Mouse (Mus musculus) embryonic facial prominence, embryonic 15.5 days (tissue): ENCODE measurements at regions not wholly inside any gene's neighbourhood (a gene's known extent, or its start where the extent isn't known, plus 50 kb on each side); places are given as distances from the start of the nearest gene placed in this dataset.

ENCODE experiments used
- ATAC-seq: fragments of 200-750 bp; cut with Nextera tagmentation; 2 replicates; pipeline ENCODE4 v1.8.0; 2017; ENCODE audit warnings: low read depth, moderate TSS enrichment; ENCODE audit not compliant: insufficient number of reproducible peaks, low FRiP score, low TSS enrichment
- H3K27ac ChIP-seq: fragments of 300-500 bp; sonication (generic); replicated peaks from 2 replicates; pipeline ENCODE4 v1.5.1; 2015; ENCODE audit warnings: mild to moderate bottlenecking, inconsistent platforms
- H3K27me3 ChIP-seq: fragments of 300-500 bp; sonication (generic); 2 replicates; pipeline ENCODE4 v1.6.1; 2015; ENCODE audit warnings: inconsistent platforms
- H3K36me3 ChIP-seq: fragments of 300-500 bp; sonication (generic); 2 replicates; pipeline ENCODE4 v1.6.1; 2015; ENCODE audit warnings: mild to moderate bottlenecking, inconsistent platforms
- H3K4me1 ChIP-seq: fragments of 300-500 bp; sonication (generic); 2 replicates; pipeline ENCODE4 v1.6.1; 2015; ENCODE audit warnings: inconsistent platforms
- H3K4me2 ChIP-seq: fragments of 300-500 bp; sonication (generic); replicated peaks from 2 replicates; pipeline ENCODE4 v1.6.1; 2015; ENCODE audit warnings: mild to moderate bottlenecking, inconsistent platforms
- H3K4me3 ChIP-seq: fragments of 300-500 bp; sonication (generic); replicated peaks from 2 replicates; pipeline ENCODE4 v1.5.1; 2015; ENCODE audit warnings: mild to moderate bottlenecking, inconsistent platforms
- H3K9ac ChIP-seq: fragments of 300-500 bp; sonication (generic); 2 replicates; pipeline ENCODE4 v1.6.1; 2015; ENCODE audit warnings: inconsistent platforms
- H3K9me3 ChIP-seq: fragments of 300-500 bp; sonication (generic); replicated peaks from 2 replicates; pipeline ENCODE4 v1.6.1; 2016; ENCODE audit warnings: inconsistent platforms
- WGBS: fragments of 180-500 bp; shearing (Covaris S2); methylation state at CpG from one replicate; pipeline ENCODE4 v1.1.7; 2015; 5-methylcytosine and 5-hydroxymethylcytosine counted together

- Histone ChIP-seq H3K27ac (no peak overlapping the region), H3K4me1 (no peaks in the 10 kb centered on the region), H3K4me3 (no peak overlapping the region), H3K9me3 (no peaks in the 10 kb centered on the region), H3K36me3 (no peaks in the 10 kb centered on the region), H3K27me3 (no peaks in the 10 kb centered on the region; the same call in 1 of the 2 replicates), H3K4me2 (no peak overlapping the region), H3K9ac (no peak overlapping the region)
- 45% methylated on average over 2 of the region's 2 CpGs for WGBS
- ATAC-seq = no peak
Observed at GRCm38 (mm10) chr1:61331456-61331855, 307.2 kb upstream of the Pard3b start.

- Histone ChIP-seq H3K27ac (no peak overlapping the region), H3K4me1 (no peaks in the 10 kb centered on the region), H3K36me3 (no peaks in the 10 kb centered on the region), H3K4me3 (no peak overlapping the region), H3K9ac (no peak overlapping the region), H3K4me2 (no peak overlapping the region), H3K9me3 (no peaks in the 10 kb centered on the region), H3K27me3 (no peaks in the 10 kb centered on the region; the same call in 1 of the 2 replicates)
- WGBS = 35% methylated on average over 3 of the region's 3 CpGs
- no peak for ATAC-seq
Observed at GRCm38 (mm10) chr1:61331906-61332305, 306.7 kb upstream of the Pard3b start.

- H3K4me2 ChIP-seq = no peak overlapping the region
- no peaks in the 10 kb centered on the region; the same call in 1 of the 2 replicates for H3K27me3 ChIP-seq
- H3K4me3 ChIP-seq = no peak overlapping the region
- H3K36me3 ChIP-seq = no peaks in the 10 kb centered on the region
- no peaks in the 10 kb centered on the region for H3K4me1 ChIP-seq
- no peak for ATAC-seq
- no peak overlapping the region for H3K9ac ChIP-seq
- H3K9me3 ChIP-seq = no peaks in the 10 kb centered on the region
- WGBS = 59% methylated on average over 2 of the region's 2 CpGs
- no peak overlapping the region for H3K27ac ChIP-seq
Observed at GRCm38 (mm10) chr1:61336367-61336766, 302.3 kb upstream of the Pard3b start.

- H3K27ac ChIP-seq = no peak overlapping the region
- no peaks in the 10 kb centered on the region for H3K36me3 ChIP-seq
- H3K4me3 ChIP-seq = no peak overlapping the region
- 87% methylated on average over 1 of the region's 1 CpGs for WGBS
- no peaks in the 10 kb centered on the region for H3K9me3 ChIP-seq
- 0 out of 2 replicates have a peak, but pooled peaks cover 4% of the 10 kb centered on the region for H3K4me1 ChIP-seq
- no peak overlapping the region for H3K4me2 ChIP-seq
- ATAC-seq = no peak
- H3K9ac ChIP-seq = no peak overlapping the region
- H3K27me3 ChIP-seq = no peaks in the 10 kb centered on the region
Observed at GRCm38 (mm10) chr1:61352921-61353320, 285.7 kb upstream of the Pard3b start.

GRCm38 (mm10) chr1:61353481-61353880 is 285.1 kb upstream of the Pard3b start:
- ATAC-seq = no peak
- Histone ChIP-seq H3K27me3 (no peaks in the 10 kb centered on the region), H3K36me3 (no peaks in the 10 kb centered on the region), H3K4me2 (no peak overlapping the region), H3K9ac (no peak overlapping the region), H3K9me3 (no peaks in the 10 kb centered on the region), H3K4me3 (no peak overlapping the region), H3K27ac (no peak overlapping the region), H3K4me1 (0 out of 2 replicates have a peak, but pooled peaks cover 4% of the 10 kb centered on the region)
- WGBS = 22% methylated on average over 3 of the region's 3 CpGs

GRCm38 (mm10) chr1:61355241-61355640 is 283.4 kb upstream of the Pard3b start:
- Histone ChIP-seq H3K4me3 (no peak overlapping the region), H3K27ac (no peak overlapping the region), H3K4me1 (0 out of 2 replicates have a peak, but pooled peaks cover 4% of the 10 kb centered on the region), H3K4me2 (no peak overlapping the region), H3K27me3 (no peaks in the 10 kb centered on the region), H3K9me3 (no peaks in the 10 kb centered on the region), H3K9ac (no peak overlapping the region), H3K36me3 (no peaks in the 10 kb centered on the region)
- no peak for ATAC-seq
- 33% methylated on average over 5 of the region's 5 CpGs for WGBS

GRCm38 (mm10) chr1:61359011-61359930 is 279.4 kb upstream of the Pard3b start:
- Histone ChIP-seq H3K9me3 (no peaks in the 10 kb centered on the region), H3K27ac (no peak overlapping the region), H3K4me3 (no peak overlapping the region), H3K4me2 (no peak overlapping the region), H3K27me3 (no peaks in the 10 kb centered on the region), H3K36me3 (no peaks in the 10 kb centered on the region), H3K4me1 (0 out of 2 replicates have a peak, but pooled peaks cover 4% of the 10 kb centered on the region), H3K9ac (no peak overlapping the region)
- no peak for ATAC-seq
- WGBS = 79% methylated on average over 19 of the region's 19 CpGs

- H3K27me3 ChIP-seq = no peaks in the 10 kb centered on the region
- H3K27ac ChIP-seq = no peak overlapping the region
- H3K4me1 ChIP-seq = peaks cover 8% of the 10 kb centered on the region; the same call in 1 of the 2 replicates
- H3K9ac ChIP-seq = no peak overlapping the region
- no peak overlapping the region for H3K4me2 ChIP-seq
- no peaks in the 10 kb centered on the region for H3K9me3 ChIP-seq
- ATAC-seq = no peak
- no peak overlapping the region for H3K4me3 ChIP-seq
- H3K36me3 ChIP-seq = no peaks in the 10 kb centered on the region
- WGBS = 41% methylated on average over 4 of the region's 4 CpGs
Observed at GRCm38 (mm10) chr1:61372581-61372980, 266.0 kb upstream of the Pard3b start.

- H3K27ac ChIP-seq = no peak overlapping the region
- no peak overlapping the region for H3K4me2 ChIP-seq
- 72% methylated on average over 17 of the region's 17 CpGs for WGBS
- no peak for ATAC-seq
- no peaks in the 10 kb centered on the region for H3K9me3 ChIP-seq
- no peak overlapping the region for H3K4me3 ChIP-seq
- no peak overlapping the region for H3K9ac ChIP-seq
- H3K36me3 ChIP-seq = no peaks in the 10 kb centered on the region
- 0 out of 2 replicates have a peak, but pooled peaks cover 7% of the 10 kb centered on the region for H3K27me3 ChIP-seq
- H3K4me1 ChIP-seq = peaks cover 8% of the 10 kb centered on the region; the same call in 1 of the 2 replicates
Observed at GRCm38 (mm10) chr1:61373661-61374491, 264.7 kb upstream of the Pard3b start.

GRCm38 (mm10) chr1:61376417-61376816 is 262.2 kb upstream of the Pard3b start:
- Histone ChIP-seq H3K9me3 (no peaks in the 10 kb centered on the region), H3K4me1 (peaks cover 8% of the 10 kb centered on the region; the same call in 1 of the 2 replicates), H3K9ac (no peak overlapping the region), H3K27me3 (0 out of 2 replicates have a peak, but pooled peaks cover 7% of the 10 kb centered on the region), H3K4me2 (no peak overlapping the region), H3K36me3 (no peaks in the 10 kb centered on the region), H3K4me3 (no peak overlapping the region), H3K27ac (no peak overlapping the region)
- ATAC-seq = no peak
- WGBS = 44% methylated on average over 4 of the region's 4 CpGs

- WGBS = 1% methylated on average over 7 of the region's 7 CpGs
- Histone ChIP-seq H3K4me3 (no peak overlapping the region), H3K9ac (no peak overlapping the region), H3K36me3 (no peaks in the 10 kb centered on the region), H3K4me1 (peaks cover 8% of the 10 kb centered on the region; the same call in 1 of the 2 replicates), H3K9me3 (no peaks in the 10 kb centered on the region), H3K4me2 (0 out of 2 replicates have a peak overlapping the region, but pooled peaks have one; percentile 15), H3K27ac (no peak overlapping the region), H3K27me3 (0 out of 2 replicates have a peak, but pooled peaks cover 7% of the 10 kb centered on the region)
- no peak for ATAC-seq
Observed at GRCm38 (mm10) chr1:61377070-61377469, 261.6 kb upstream of the Pard3b start.
